Mouse (Mus musculus): ENCODE results near the gene Tmtc3. TPM values are rescaled to one million over a fixed set of nuclear protein-coding genes. Genes with fewer than 3 reads are reported as not detected.

The Tmtc3 gene
- polyA plus RNA-seq (2015; fragmentation: Nextera tagmentation; extraction: Ambion mirVana) = 15.3 and 15.7 TPM in 2 replicates

- peak within 1 kb of the TSS; percentile 93 for H3K4me3 ChIP-seq
- peaks cover 1% of the 10 kb centered on the region; the same call in 1 of the 2 replicates for H3K36me3 ChIP-seq
- ATAC-seq (ENCODE audit: extremely low read depth, insufficient number of reproducible peaks, low FRiP score, low TSS enrichment) = peak; percentile 92
- peak within 1 kb of the TSS; percentile 78 for H3K27ac ChIP-seq (replicated peaks)
- no peaks in the 10 kb centered on the region for H3K27me3 ChIP-seq (replicated peaks)
- H3K4me2 ChIP-seq = peak within 1 kb of the TSS; percentile 84
- peaks cover 11% of the 10 kb centered on the region for H3K4me1 ChIP-seq
- H3K9me3 ChIP-seq = no peaks in the 10 kb centered on the region
- peak within 1 kb of the TSS; percentile 94 for H3K9ac ChIP-seq
- under 1% methylated on average over 63 of the region's 63 CpGs for WGBS
Observed at GRCm38 (mm10) chr10:100487097-100487978, at the start of gene Tmtc3, which contains the start of gene Cep290. Gene Tmtc3, minus strand, starts transcription at chr10:100487350. Gene Cep290, plus strand, starts transcription at chr10:100487558.

GRCm38 (mm10) chr10:100524499-100525390 lies 37.6 kb upstream of the Tmtc3 start:
- Histone ChIP-seq H3K36me3 (peaks cover 13% of the 10 kb centered on the region), H3K9me3 (no peaks in the 10 kb centered on the region), H3K4me1 (no peaks in the 10 kb centered on the region), H3K27me3 (replicated peaks) (no peaks in the 10 kb centered on the region), H3K4me3 (no peak overlapping the region), H3K9ac (no peak overlapping the region), H3K4me2 (no peak overlapping the region), H3K27ac (replicated peaks) (no peak overlapping the region)
- WGBS = 77% methylated on average over 9 of the region's 9 CpGs
- no peak for ATAC-seq (ENCODE audit: extremely low read depth, insufficient number of reproducible peaks, low FRiP score, low TSS enrichment)

- 94% methylated on average over 9 of the region's 9 CpGs for WGBS
- Histone ChIP-seq H3K9ac (no peak overlapping the region), H3K27me3 (replicated peaks) (no peaks in the 10 kb centered on the region), H3K4me2 (no peak overlapping the region), H3K4me1 (no peaks in the 10 kb centered on the region), H3K9me3 (no peaks in the 10 kb centered on the region), H3K36me3 (peaks cover 20% of the 10 kb centered on the region), H3K4me3 (no peak overlapping the region), H3K27ac (replicated peaks) (no peak overlapping the region)
- ATAC-seq (ENCODE audit: extremely low read depth, insufficient number of reproducible peaks, low FRiP score, low TSS enrichment) = no peak
Observed at GRCm38 (mm10) chr10:100522330-100522729, 35.2 kb upstream of the Tmtc3 start.

- no peaks in the 10 kb centered on the region for H3K27me3 ChIP-seq (replicated peaks)
- no peak overlapping the region for H3K4me2 ChIP-seq
- H3K4me3 ChIP-seq = no peak overlapping the region
- H3K9me3 ChIP-seq = no peaks in the 10 kb centered on the region
- H3K27ac ChIP-seq (replicated peaks) = no peak overlapping the region
- no peak overlapping the region for H3K9ac ChIP-seq
- ATAC-seq (ENCODE audit: extremely low read depth, insufficient number of reproducible peaks, low FRiP score, low TSS enrichment) = no peak
- 82% methylated on average over 4 of the region's 4 CpGs for WGBS
- no peaks in the 10 kb centered on the region for H3K4me1 ChIP-seq
- H3K36me3 ChIP-seq = peaks cover 20% of the 10 kb centered on the region
Observed at GRCm38 (mm10) chr10:100521617-100522016, 34.5 kb upstream of the Tmtc3 start.

- Histone ChIP-seq H3K9me3 (no peaks in the 10 kb centered on the region), H3K4me1 (no peaks in the 10 kb centered on the region), H3K27ac (replicated peaks) (no peak overlapping the region), H3K27me3 (replicated peaks) (no peaks in the 10 kb centered on the region), H3K9ac (no peak overlapping the region), H3K4me2 (no peak overlapping the region), H3K36me3 (peaks cover 23% of the 10 kb centered on the region), H3K4me3 (no peak overlapping the region)
- WGBS = 78% methylated on average over 1 of the region's 1 CpGs
- ATAC-seq (ENCODE audit: extremely low read depth, insufficient number of reproducible peaks, low FRiP score, low TSS enrichment) = no peak
Observed at GRCm38 (mm10) chr10:100508170-100508569, 21.0 kb upstream of the Tmtc3 start.

GRCm38 (mm10) chr10:100498309-100498708 lies 11.2 kb upstream of the Tmtc3 start:
- no peak for ATAC-seq (ENCODE audit: extremely low read depth, insufficient number of reproducible peaks, low FRiP score, low TSS enrichment)
- Histone ChIP-seq H3K9me3 (no peaks in the 10 kb centered on the region), H3K36me3 (peaks cover 53% of the 10 kb centered on the region), H3K9ac (no peak overlapping the region), H3K27me3 (replicated peaks) (no peaks in the 10 kb centered on the region), H3K4me3 (no peak overlapping the region), H3K4me1 (no peaks in the 10 kb centered on the region), H3K4me2 (no peak overlapping the region), H3K27ac (replicated peaks) (no peak overlapping the region)
- 48% methylated on average over 3 of the region's 3 CpGs for WGBS

GRCm38 (mm10) chr10:100491916-100492315 lies 4.8 kb upstream of the Tmtc3 start:
- ATAC-seq (ENCODE audit: extremely low read depth, insufficient number of reproducible peaks, low FRiP score, low TSS enrichment) = no peak
- Histone ChIP-seq H3K4me2 (no peak overlapping the region), H3K9ac (no peak overlapping the region), H3K4me3 (no peak overlapping the region), H3K36me3 (peaks cover 25% of the 10 kb centered on the region), H3K9me3 (no peaks in the 10 kb centered on the region), H3K27ac (replicated peaks) (no peak overlapping the region), H3K4me1 (peaks cover 6% of the 10 kb centered on the region), H3K27me3 (replicated peaks) (no peaks in the 10 kb centered on the region)
- 89% methylated on average over 7 of the region's 7 CpGs for WGBS

GRCm38 (mm10) chr10:100486701-100487096 lies 451 bp downstream of the Tmtc3 start:
- Histone ChIP-seq H3K9me3 (no peaks in the 10 kb centered on the region), H3K36me3 (no peaks in the 10 kb centered on the region), H3K27me3 (replicated peaks) (no peaks in the 10 kb centered on the region), H3K4me2 (peak overlapping the region; percentile 84), H3K27ac (replicated peaks) (peak overlapping the region; percentile 78), H3K4me3 (peak overlapping the region; percentile 93), H3K9ac (peak overlapping the region; percentile 94), H3K4me1 (peaks cover 11% of the 10 kb centered on the region)
- WGBS = 0% methylated on average over 13 of the region's 13 CpGs
- ATAC-seq (ENCODE audit: extremely low read depth, insufficient number of reproducible peaks, low FRiP score, low TSS enrichment) = no peak; the same call in none of the 2 replicates

- ATAC-seq (ENCODE audit: extremely low read depth, insufficient number of reproducible peaks, low FRiP score, low TSS enrichment) = no peak
- no peaks in the 10 kb centered on the region for H3K9me3 ChIP-seq
- no peak overlapping the region for H3K27ac ChIP-seq (replicated peaks)
Observed at GRCm38 (mm10) chr10:100479538-100479937, 7.6 kb downstream of the Tmtc3 start.

GRCm38 (mm10) chr10:100475040-100475439 lies 12.1 kb downstream of the Tmtc3 start:
- 50% methylated on average over 3 of the region's 3 CpGs for WGBS

More at GRCm38 (mm10) chr10:100479538-100479937, 7.6 kb downstream of the Tmtc3 start:
- Histone ChIP-seq H3K9ac (no peak overlapping the region), H3K27me3 (replicated peaks) (no peaks in the 10 kb centered on the region), H3K36me3 (peaks cover 20% of the 10 kb centered on the region), H3K4me1 (no peaks in the 10 kb centered on the region), H3K4me2 (no peak overlapping the region), H3K4me3 (no peak overlapping the region)
- WGBS = 83% methylated on average over 3 of the region's 3 CpGs

GRCm38 (mm10) chr10:100460515-100460914 lies 26.6 kb downstream of the Tmtc3 start:
- Histone ChIP-seq H3K4me3 (no peak overlapping the region), H3K4me2 (no peak overlapping the region), H3K9ac (no peak overlapping the region), H3K36me3 (peaks cover 48% of the 10 kb centered on the region), H3K9me3 (no peaks in the 10 kb centered on the region), H3K27ac (replicated peaks) (no peak overlapping the region), H3K4me1 (no peaks in the 10 kb centered on the region), H3K27me3 (replicated peaks) (no peaks in the 10 kb centered on the region)
- ATAC-seq (ENCODE audit: extremely low read depth, insufficient number of reproducible peaks, low FRiP score, low TSS enrichment) = no peak

More at GRCm38 (mm10) chr10:100475040-100475439, 12.1 kb downstream of the Tmtc3 start:
- no peaks in the 10 kb centered on the region for H3K4me1 ChIP-seq
- no peak overlapping the region for H3K4me3 ChIP-seq
- no peaks in the 10 kb centered on the region for H3K27me3 ChIP-seq (replicated peaks)
- no peak for ATAC-seq (ENCODE audit: extremely low read depth, insufficient number of reproducible peaks, low FRiP score, low TSS enrichment)
- H3K4me2 ChIP-seq = no peak overlapping the region
- no peak overlapping the region for H3K9ac ChIP-seq
- H3K9me3 ChIP-seq = no peaks in the 10 kb centered on the region
- H3K27ac ChIP-seq (replicated peaks) = no peak overlapping the region
- H3K36me3 ChIP-seq = peaks cover 37% of the 10 kb centered on the region
